Mouse (Mus musculus): ENCODE results near the gene Akap7.
A peak's percentile ranks its signal among the peaks of the same experiment; 100 is the strongest.
"Not testable (repeated sequence)": the region's sequence is repeated elsewhere in the genome, so short reads cannot be mapped to it uniquely, and the experiment has no call there.

The Akap7 gene

DNA sequence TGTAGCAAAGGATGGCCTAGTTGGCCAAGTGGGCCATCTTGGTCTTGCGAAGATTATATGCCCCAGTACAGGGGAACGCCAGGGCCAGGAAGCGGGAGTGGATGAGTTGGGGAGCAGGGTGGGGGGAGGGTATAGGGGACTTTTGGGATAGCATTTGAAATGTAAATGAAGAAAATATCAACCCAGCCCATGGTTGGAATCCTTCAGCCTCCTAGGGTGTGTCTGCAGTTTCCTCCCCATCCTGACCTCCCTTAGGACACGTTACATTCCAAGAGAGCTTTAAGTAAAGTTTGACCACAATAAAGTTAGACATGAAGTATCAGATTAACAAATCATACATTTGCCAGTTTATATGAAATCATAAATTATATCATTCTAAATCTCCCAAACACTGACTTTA is 116.5 kb downstream of the Akap7 start:
- no peak for DNase-seq (ENCODE audit: low spot score)

DNA sequence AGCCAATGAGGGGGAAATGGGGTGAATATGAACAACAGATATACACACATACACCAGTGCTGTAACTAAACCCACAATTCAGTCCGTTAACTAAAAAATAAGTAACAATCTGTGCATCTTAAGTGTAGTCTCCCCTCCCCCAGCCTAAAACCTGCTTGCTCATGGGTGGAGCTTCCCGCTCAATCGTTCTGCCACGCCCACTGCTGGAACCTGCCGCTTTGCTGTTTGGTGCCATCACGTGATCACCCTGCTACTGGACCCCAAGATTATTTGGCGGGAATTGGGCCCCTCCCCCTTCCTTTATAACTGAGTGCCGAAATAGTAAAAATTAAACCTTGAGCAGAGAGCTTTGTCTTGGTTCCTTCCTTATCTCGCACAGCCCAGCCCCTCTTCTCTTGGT is 121.4 kb downstream of the Akap7 start:
- not testable (repeated sequence) for DNase-seq (ENCODE audit: low spot score)

DNA sequence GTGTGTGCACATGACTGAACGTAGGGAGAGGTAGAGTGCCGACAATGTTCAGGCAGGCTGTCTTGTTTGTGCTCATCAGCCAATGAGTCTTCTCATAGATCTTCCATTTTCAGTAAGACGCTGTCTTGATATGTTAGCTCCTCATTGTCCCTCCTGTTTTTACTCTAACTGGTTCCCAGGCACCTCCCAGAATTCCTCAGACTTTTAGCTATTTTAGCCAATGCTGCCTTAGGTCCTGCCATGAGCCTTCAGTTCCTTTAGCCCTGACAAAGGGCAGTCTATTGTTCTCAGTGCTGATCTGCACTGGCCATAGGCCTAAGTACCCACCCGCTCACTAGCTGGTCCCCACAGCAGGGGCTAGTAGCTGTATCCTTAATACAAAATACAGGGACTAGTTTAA is 122.0 kb downstream of the Akap7 start:
- DNase-seq (ENCODE audit: low spot score): no peak

DNA sequence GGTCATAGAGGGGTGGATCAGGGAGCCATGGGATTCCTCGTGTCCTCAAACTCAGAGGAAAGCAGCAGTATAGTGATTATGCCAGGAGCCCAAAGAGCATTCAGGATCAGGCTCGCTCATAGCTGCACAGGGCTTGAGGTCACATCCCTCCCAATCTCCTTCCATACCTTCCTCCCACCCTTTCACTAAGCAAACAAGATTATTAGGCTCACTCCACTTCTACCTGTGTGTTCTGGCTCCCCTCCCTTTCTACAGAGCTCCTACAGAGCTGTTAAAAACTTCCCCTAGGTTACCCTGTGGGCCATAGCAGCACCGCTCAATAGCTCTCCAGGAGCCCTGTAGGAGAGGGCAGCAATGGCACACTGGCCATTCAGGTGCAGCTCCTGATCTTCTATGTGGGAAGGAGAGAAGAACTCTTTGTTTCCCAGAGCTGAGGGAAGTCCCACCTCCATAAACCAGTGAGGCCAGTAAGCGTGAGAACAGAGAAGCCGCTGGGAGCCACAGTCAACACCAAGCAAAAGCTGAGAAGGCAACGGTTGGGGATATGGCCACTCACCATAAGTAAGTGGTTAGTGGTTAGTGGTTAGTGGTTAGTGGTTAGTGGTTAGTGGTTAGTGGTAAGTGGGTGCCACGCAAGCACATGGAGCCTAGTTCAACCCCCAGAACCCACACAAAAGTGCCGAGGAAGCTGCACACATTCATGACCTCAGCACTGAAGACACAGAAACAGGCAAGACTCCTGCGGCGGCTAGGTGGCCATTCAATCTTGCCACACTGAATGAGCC is 122.7 kb downstream of the Akap7 start:
- DNase-seq (ENCODE audit: low spot score): no peak

DNA sequence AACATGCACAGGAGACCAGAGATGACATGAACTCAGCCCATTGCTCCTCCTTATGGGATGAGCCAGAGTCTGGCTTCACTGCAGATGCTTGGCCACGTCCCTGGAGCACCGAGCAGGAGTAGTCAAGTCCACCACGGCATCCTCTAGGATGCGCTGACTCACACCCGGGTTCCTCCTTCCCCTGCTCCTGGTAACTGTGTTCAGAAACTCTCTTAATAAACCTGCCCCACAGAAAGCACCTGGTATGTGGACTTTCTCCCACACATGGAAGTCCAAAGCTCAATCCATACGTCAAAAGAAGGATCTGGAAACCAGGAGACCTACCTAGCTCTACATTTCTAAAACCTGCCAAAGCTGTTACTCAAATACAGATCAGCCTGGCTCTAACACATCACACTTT is 124.4 kb downstream of the Akap7 start:
- DNase-seq (ENCODE audit: low spot score): no peak

DNA sequence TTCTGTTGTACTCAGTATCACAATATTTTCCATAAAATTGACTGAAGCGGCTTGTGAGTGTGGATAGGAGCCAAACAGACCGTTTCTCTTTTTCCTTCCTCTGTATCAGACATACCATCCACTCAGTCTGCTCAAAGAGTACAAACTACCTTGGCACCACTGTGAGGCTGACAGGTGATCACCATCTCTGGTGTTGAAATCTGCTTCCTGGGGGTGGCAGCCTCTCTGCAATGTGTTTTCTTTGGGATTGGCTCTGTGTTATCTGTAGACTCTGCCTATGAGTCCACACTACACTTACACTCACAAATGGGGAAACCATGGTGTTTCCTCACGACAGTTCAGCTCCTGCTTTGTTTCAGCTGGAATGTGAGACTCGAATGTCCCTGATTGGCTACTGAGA is 128.6 kb downstream of the Akap7 start:
- DNase-seq (ENCODE audit: low spot score): no peak

DNA sequence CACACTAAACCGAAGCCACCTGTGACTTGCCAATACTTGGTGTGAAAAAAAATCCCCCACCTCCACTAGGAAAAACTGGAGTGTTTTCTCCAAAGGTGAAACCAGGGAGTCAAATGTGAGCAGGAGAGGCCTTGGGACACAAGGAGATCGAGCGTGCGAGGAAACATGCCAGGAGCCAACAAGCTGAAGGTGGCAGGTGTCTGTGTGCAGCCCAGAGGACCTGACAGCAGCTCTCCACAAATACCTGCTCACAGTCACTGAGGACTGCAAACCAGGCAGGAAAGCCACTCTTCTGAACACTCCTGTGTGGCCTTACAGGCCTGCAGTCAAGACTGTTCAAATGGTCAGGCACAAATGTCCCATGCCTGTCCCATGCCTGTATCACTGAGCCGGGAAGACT is 130.4 kb downstream of the Akap7 start:
- DNase-seq (ENCODE audit: low spot score): no peak

DNA sequence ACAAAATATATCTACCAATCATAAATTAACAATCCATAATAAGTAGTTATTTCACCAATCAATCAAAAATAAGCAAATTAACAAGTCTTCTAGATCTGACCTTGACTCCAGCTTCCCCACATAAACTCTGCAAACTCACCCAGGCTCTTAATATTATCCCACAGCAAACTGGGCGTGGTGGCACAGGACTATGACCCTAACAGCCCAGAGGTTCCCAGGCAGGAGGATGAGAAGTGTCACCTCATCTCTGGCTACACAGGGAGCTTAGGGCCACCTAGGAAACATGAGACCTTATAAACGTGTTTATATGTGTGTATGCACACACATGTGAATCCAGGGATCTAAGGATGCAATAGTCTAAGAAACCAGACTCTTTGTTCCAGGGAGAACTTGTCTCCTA is 132.8 kb downstream of the Akap7 start:
- no peak for DNase-seq (ENCODE audit: low spot score)

DNA sequence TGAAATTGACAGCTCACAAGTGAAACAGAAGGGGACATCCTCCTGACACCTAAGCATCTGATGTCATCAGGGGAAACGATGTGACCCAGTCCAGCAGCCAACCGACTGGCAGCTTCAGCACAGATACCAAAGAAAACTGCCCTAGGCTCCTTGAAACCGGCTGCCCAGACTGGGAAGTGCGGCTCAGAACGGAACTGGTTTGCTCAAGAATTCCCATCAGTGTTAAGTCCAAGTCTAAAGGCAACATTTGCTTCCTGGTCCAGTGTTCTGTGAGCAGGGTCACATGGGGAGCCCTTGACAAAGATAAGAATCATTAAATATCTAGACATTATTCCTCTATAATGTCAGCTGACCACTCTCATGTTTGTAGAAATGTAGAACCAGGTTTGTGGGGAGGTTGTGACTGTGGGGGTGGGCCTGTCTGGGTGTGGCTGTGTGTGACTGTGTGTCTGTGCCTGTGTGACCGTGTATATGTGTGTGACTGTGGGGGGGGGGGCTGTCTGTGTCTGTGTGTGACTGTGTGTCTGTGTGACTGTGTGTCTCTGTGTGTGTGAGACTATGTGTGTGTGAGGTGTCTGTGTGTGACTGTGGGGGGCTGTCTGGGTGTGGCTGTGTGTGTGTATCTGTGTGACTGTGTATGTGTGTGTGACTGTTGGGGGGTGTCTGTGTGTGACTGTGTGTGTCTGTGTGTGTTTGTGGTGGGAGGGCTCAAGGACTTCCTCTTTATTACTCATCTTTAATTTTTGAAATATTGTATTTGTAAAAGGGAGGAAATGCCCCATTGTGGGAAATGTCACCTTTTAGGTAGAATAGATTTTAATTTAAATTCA is 140.1 kb downstream of the Akap7 start:
- DNase-seq (ENCODE audit: low spot score): no peak

DNA sequence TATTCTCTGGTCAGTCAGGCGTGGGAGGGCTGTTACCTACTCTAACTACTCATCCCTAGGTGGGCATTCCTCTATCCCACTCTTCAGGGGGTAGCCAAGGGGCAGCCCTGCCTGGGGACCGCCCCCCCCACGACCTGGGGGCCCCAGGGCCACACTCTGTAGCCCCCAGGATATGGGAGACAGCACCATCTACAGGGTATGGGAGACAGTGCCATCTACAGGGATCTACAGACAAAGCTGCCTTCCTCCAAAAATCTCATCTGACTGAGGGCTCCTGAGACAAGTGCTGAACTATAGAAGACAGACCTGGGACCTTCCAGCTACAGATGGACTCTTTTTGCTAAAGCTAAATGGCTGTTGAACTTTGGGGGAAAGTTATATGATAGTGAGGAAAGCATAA is 144.2 kb downstream of the Akap7 start:
- DNase-seq (ENCODE audit: low spot score): not testable (repeated sequence)

DNA sequence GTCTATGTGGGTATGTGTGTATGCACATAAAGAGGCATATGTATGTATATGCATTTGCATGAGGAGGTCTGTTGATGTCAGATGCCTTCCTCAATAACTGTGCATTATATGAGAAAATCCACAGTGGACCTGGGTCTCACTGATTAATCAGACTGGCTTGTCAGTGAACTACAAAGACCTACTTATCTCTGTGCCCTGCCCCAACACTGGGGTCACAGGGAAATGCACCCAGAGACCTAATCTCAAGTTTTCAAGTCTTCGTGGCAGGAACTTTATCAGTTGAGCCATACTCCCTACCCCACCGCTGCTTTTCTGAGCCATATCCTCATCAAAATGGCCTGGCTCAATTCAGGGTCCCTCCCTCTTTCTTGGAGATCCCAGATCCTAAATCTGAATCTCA is 146.0 kb downstream of the Akap7 start:
- no peak for DNase-seq (ENCODE audit: low spot score)

DNA sequence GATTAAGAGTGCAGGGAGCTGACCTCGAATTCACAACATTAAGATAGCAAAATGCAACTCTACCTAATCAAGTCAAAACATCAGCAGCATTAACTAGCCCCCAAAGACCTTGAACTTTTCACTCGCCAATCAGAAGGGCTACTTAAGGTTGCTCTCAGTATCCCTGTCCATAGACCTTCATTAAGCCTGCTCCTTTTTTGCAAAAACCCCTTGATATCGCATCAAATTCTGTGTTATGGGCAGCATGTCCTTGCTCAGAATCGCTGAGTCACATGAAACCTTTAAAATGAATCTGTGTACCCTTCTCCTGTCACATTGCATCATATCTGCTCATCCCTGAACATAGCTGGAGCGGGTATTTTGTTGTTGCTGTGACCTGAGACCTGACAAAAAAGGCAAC is 149.0 kb downstream of the Akap7 start:
- DNase-seq (ENCODE audit: low spot score): no peak

DNA sequence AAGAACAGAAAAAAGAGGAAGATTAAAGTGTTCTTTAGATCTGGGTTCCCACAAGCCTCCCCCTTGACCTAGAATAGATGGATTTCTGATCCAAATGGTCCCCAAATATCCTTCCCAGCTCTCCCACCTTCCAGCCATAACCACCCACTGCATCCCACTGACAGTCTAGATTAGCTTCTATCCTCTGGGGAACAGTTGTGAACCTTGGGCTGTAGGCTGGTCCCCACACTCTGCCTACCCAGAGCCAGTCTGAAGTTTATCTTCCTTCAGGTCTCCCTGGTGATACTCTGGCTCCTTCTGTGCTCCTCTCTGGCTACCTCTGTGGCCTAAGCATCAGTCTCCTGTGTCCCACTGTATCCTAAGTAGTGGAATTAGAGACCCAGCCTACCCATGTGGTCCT is 150.3 kb downstream of the Akap7 start:
- DNase-seq (ENCODE audit: low spot score): no peak

DNA sequence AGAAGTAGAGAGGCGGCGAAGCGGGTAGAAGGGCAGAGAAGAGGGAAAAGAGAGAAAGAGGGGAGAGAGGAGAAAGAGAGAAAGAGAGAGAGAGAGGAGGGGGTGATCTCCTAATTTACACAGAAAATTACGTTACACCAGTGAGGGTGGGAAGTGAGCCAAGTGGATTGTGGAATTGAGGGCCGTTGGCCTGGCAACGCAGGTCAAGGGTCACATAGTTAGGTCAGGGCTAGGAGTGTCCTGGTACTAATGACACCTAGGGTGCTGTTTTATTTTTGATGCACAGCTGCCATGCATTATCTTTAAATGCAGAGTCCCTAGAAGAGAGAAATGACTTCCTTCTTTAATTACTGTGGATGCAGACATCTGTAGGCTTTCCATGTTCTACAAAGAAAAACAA is 153.4 kb downstream of the Akap7 start:
- DNase-seq (ENCODE audit: low spot score): no peak

DNA sequence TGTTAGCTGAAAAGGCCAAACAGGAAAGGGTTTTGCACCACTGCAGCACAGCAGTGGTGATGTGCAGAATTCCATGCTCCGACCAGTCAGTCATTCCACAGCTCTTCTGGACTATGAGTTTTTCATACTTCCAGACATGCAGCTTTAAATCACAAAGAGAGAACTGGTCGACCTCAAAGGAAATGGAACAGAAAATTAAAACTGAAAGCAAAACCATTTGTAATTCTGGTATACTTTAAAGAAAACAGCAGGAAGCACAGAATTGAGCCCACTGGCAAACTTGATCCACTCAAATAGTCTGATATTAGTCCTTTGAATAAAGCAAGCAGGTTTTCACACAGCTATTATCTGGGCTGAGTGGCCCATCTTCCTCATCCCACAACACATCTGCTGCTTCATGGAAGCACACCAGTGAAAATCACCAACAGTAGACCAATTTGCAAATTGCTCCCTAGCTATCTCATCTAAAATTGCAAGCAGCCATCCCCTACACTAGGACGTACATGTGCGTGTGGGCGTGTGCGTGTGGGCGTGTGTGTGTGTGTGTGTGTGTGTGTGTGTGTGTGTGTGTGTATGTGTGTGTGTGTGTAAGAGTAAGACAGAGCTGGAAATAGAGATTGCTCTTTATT is 156.4 kb downstream of the Akap7 start:
- DNase-seq (ENCODE audit: low spot score): no peak

DNA sequence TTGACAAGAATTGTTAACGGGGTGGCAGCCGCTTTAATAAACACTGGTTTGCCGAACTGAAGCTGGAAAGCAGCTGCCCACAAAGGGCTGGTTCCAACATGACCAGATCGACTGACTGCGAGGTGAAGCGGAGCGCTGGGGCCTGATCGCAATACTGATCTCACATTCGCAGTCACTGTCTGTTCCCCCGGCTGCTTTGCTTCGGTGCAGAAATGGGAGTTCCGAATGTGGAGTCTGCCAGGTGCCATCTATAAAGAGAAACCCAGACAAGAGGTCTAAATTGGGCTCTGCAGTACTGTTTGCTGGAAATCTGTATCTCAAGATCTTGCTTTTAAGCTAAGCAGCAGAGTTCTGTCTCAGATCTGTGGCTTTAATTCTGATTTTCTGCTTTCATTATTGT is 161.8 kb downstream of the Akap7 start:
- peak; percentile 21 for DNase-seq (ENCODE audit: low spot score)

DNA sequence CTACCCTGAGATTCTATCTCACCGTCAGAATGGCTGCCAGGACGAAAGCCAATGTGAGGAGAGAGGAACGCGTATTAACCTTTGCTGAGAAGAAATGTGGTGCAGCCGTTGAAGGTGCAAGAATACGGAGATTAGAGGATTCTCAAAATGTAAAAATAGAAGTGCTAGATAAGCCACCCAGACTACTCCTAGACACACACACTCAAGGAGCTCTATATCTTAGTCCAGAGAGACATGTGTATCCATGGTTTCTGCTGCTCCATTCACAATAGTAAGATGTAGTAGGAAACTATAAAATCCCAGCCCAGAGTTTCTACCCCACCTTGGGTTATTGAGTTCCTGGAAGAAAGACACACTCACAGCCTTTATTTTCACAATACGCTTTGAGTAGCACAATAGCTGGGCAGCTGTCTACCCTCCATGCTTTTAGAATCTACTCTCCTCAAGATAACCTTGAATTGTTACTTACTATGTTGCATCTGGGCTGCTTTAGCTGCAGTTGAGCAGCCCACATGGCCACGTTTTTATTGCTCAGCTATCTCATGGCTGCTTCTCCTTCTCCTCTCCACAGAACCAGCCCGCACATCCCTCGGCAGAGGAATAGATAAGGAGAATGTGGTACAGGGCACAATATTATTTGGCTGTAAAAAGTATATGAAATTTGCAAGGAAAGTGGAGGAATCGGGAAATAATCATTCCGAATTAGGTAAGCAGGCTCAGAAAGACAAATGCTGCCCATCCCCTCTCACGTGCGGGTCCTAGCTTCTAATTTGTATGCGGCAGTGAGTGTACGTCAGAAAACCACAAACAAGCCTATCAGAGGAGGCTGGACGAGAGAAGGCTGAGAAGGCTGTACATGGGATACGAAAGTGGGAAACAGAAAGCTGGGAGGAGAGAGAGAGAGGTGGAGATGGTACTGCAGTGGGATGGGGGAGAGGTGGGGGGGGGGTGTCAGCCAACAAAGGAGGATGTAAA is 162.6 kb downstream of the Akap7 start:
- DNase-seq (ENCODE audit: low spot score): peak; percentile 12

DNA sequence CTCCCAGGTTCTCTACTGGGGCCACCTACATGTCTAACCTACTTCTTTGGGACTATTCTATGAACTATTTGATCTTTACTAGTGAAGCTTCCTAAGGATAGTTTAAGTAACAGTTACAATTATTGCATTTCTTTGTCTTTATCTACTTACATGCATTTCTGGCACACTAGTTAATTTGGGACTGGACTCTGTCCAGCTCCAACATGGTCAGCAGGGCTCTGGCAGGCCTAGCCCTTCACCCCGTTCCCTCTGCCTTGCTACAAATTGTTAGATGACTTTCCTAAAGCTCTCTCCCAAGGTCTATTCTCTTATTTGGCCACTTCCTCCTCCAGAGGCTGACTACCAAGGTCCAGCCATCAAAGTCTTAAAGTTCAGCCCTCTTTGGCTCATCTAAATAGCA is 165.9 kb downstream of the Akap7 start:
- no peak for DNase-seq (ENCODE audit: low spot score)

DNA sequence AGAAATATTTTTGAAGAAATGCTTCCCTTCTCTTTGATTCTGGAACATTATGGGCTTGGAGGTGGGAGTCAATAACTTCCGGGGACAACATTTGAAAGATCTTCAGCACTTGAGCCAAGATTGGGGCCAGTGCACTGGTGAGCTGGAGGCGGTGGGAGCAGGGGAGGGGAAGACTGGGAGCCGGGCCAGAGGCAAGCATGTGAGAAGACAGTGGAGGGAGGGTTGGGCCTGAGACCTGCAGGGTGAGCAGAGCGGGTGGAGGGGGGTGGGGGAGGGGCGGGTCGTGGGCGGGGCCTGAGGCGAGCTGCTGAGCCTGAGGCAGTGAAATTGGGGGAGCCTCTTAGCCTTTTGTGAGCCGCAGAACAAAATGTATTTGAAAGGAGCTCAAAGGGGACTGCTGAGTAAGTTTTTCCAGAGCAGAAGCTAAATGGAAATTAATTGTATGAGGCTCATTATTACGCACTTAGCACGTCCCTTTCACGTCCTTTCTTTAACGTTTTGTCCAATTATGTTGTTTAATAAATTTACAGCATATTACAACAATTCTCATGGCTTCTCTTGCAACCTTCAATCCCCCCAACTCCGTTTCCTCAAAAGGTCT is 167.4 kb downstream of the Akap7 start:
- peak; percentile 76 for DNase-seq (ENCODE audit: low spot score)

DNA sequence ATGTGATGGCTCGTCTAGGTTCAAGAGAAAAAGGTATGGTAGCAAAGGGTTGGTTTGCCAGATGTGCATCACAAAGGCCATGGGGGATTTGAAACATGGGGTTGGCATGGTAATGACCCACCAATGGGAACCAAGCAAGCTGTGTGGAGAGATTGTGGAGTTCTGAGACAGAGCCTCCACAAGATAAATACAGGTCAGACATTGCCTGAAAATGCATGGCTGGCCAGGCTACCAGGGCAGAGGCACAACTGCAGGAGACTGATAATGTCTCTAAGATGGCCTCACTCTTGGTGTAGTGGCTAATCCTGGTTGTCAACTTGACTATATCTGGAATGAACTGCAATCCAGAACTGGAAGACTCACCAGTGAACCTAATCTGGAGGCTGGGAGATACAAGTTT is 174.1 kb downstream of the Akap7 start:
- DNase-seq (ENCODE audit: low spot score): no peak

DNA sequence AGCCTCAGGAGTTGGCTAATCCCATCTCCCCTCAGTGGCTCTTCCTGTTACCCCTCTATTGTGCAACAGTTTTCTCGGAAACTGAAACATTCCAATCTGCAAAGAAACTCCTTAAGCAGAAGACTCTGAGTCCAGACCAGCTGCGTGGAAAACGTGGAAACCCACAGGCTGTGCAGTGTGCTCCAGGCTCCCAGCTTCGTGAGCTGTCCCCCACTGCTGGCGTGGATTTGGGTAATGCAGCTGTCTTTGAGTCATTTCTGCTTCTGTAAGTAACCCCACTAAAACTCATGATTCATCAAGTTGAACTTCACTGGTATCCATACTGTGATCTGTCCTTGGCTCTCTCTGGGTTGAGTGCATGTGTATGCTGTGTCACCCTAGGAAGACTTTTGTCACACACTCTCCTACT is 179.2 kb downstream of the Akap7 start:
- no peak for DNase-seq (ENCODE audit: low spot score)

All from testis, postnatal 14 days (tissue).